Mouse (Mus musculus) adrenal gland, adult 8-10 months (tissue): ENCODE results near the gene Rasgrp2. TPM values are rescaled to one million over a fixed set of nuclear protein-coding genes. Genes with fewer than 3 reads are reported as not detected.
A peak's percentile ranks its signal among the peaks of the same experiment; 100 is the strongest.

Experiments
- DNase-seq: peaks from one replicate; pipeline ENCODE4 v3.0.0; 2022
- total RNA-seq, 4 experiments: library from RNA; stranded (reverse); gene quantifications; 2 replicates each; pipeline ENCODE4 v1.2.4; 2022

Gene Rasgrp2
- total RNA-seq, 4 experiments from 2014 or later = 31.5 to 52.2 (median 34.5) TPM

- no peak for DNase-seq
Measured at GRCm38 (mm10) chr19:6407816-6408510, 8.8 kb downstream of the Rasgrp2 start.

DNA sequence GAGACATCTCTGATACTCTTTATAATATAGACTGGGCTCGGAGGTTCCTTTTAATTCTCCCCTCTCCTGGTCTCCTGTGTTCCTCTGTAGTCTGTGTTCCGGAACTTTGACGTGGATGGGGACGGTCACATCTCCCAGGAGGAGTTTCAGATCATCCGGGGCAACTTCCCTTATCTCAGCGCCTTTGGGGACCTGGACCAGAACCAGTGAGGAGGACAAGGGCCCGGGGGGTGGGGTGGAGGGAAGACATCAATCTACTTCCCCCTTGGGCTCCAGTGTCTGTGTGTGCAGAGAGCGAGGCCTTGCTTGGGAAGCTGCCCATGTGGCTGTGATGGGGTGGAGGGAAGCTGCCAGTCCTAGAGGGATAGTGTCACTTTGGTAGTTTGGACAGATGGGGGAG, 9.6 kb downstream of the Rasgrp2 start:
- DNase-seq = no peak

- no peak for DNase-seq
Measured at GRCm38 (mm10) chr19:6409176-6409575, 10.0 kb downstream of the Rasgrp2 start.

DNA sequence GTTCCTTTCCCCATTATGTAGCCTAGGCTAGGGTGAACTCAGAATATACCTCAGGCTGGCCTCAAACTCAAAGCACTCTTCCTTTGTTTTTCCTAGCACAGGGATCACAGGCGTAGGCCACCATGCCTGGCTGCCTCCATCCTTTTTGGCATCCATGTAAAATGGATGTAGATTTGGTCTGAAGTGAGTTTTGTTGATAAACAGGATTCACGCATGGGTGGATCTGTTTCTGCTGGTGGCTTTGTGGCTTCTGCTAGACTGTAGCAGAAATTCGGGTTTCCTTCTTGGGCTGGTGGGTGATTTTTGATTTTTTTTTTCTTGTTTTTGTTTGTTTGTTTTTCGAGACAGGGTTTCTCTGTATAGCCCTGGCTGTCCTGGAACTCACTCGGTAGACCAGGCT, 10.8 kb downstream of the Rasgrp2 start:
- DNase-seq = no peak

GRCm38 (mm10) chr19:6412798-6413197, 13.7 kb downstream of the Rasgrp2 start:
- no peak for DNase-seq

- DNase-seq = no peak
Measured at GRCm38 (mm10) chr19:6415454-6415853, 16.3 kb downstream of the Rasgrp2 start.

DNA sequence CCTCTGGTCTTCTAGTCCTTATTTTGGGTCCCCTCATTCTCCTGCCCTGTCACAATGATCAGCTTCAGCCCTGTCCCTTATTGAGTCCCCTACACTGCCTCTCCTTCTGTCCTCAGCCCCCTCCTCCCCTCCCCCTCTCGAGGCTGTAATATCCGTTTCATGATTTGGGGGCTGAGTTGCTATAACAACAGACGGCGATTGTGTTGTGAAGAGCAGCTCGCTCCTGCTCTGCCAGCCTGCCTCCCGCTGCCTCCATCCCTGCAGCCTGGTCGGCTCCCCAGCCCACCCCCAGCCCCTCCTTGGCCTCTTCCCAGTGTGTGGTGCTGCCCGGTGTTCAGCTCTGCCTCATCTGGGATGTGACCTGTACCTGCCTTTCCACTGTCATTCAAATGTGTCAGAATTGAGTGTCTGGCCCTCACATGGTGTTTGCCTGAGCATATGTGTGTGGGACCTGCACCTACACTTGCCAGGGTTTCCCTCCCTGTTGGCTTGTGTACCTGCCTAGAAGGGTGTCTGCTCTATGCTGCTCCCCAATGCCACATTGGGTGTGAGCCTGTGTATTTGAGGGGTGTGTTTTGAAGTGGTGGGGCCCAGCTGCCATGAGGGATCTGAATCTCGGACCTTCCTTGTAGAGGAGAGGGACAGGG, 17.1 kb downstream of the Rasgrp2 start:
- no peak for DNase-seq

DNA sequence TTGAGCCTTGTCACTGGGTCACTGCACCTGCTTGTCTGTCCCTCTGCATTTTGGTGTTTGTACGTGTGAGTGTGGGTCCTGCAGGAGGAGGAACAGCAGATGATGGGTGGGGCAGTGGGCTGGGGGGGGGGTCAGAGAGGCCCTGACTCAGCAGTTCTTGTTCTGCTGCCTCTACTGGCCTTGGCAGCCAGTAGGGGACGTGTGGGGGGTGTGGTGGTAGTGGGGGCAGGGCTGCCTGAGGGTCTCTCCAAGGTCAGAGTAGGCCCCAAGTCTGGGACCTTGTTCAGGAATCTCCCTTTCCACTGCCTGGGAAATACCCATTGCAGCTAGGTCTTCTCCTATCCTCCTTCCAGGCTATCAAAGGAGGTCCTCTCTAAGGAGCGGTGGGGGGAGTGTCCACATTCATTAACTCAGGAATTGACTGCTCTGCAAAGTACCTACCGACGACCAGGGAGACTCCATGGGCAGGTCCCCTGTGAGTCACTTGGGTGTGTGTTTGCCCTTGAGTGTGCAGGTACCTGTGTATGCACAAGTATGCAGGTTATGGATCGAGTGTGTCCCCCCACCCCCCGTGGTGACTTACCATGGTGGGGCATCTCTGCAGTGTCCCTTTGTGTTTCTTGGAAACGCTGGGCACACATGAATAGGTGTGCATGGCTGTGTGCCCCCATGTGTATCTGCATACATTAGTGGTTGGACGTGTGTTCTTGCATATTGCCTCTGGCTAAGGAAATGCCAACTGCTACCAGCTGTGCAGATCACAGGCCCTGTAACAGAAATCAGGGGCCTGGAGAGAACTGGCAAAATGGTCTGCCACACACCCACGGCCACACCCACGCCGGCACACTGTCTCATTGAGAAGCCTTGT, 18.0 kb downstream of the Rasgrp2 start:
- DNase-seq = no peak

DNA sequence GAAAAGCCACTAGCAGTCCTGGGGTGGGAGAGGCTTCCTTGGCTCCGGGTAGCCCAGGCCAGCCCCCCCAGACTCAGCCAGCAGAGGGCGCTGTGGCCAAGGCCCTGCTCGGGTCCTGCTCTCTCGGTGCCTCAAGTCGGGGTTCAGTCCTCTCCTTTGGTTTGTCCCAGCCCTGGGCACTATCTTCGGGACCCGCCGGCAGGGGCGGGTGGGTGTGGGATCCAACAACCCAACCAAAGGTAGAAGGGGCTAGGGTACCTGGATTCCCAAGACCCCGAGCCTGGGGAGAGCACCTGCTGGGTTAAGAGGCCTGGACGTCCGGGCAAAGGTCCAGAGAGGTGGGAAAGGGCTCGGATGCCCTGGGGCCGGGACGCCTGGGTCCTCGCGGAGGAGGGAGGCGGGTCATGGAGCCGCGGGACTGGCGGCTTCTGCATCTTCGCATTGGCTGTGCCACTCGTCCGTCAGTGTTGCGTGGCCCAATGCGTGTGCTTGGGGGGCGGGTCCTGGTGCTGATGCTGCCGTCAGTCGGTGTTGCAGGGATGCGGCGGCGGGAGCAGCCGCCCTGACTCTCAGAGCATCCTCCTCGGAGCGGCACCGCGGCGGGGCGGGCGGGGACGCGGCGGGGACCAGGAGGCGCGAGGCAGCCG, 19.2 kb downstream of the Rasgrp2 start, which contains the start of gene Nrxn2:
Gene Nrxn2 (plus strand): TSS at position 499 of the 647 bp plus-strand sequence.
- DNase-seq = peak; percentile 78

GRCm38 (mm10) chr19:6418984-6419692, 20.0 kb downstream of the Rasgrp2 start:
- DNase-seq = no peak

GRCm38 (mm10) chr19:6419805-6420310, 20.7 kb downstream of the Rasgrp2 start:
- no peak for DNase-seq

DNA sequence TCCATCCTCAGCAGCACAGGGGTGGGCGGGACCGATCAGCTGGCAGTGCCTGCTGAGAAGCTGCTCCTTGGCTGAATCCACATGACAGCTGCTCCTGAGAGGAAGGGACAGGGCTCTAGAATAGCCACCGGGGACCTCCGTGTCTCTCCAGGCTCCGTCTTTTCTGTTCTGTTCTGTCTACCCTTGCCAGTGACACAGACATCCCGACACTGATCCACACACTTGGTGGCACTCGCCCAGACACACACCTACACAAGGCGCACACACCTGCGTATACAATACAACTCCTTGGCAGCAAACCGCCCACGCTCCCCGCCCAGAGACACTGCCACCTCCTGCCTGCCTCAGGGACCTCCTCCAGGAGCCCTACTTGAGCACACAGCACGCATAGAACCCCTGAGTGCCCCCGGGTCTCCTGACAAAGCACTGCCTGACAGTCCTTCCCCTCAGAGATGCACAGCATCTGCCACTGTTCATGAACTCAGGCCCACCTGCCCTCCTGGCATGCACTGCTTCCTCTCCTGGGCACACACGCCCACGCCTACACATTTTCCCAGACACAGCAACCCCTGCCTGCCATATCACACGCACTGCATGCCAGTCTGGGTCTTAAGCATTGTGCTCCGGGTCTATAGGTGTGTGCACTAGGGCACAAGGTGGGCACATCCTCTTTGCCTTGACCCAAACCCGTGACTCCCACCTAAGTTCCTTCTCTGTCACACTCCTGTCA, 21.5 kb downstream of the Rasgrp2 start:
- no peak for DNase-seq

DNA sequence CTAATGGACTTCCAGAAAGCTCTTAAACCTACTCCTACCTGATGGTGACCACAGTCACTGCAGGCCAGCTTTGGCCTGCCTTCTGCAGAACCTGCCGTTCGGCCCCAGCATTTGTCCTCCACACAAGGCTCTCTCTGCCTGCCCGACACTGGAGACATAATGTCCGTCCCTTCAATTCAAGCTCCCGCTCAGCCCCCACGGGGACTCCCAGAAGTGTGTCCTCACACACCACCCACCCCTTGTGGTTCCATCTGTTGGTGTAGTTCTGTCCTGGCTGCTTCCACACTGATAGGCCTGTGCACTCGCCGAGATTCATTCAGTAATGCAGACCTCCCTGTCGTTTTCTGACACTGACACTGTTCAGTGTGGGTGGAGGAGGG, 22.1 kb downstream of the Rasgrp2 start:
- no peak for DNase-seq

GRCm38 (mm10) chr19:6422014-6422413, 22.9 kb downstream of the Rasgrp2 start:
- no peak for DNase-seq

- DNase-seq = no peak
Measured at GRCm38 (mm10) chr19:6423241-6423640, 24.1 kb downstream of the Rasgrp2 start.

DNA sequence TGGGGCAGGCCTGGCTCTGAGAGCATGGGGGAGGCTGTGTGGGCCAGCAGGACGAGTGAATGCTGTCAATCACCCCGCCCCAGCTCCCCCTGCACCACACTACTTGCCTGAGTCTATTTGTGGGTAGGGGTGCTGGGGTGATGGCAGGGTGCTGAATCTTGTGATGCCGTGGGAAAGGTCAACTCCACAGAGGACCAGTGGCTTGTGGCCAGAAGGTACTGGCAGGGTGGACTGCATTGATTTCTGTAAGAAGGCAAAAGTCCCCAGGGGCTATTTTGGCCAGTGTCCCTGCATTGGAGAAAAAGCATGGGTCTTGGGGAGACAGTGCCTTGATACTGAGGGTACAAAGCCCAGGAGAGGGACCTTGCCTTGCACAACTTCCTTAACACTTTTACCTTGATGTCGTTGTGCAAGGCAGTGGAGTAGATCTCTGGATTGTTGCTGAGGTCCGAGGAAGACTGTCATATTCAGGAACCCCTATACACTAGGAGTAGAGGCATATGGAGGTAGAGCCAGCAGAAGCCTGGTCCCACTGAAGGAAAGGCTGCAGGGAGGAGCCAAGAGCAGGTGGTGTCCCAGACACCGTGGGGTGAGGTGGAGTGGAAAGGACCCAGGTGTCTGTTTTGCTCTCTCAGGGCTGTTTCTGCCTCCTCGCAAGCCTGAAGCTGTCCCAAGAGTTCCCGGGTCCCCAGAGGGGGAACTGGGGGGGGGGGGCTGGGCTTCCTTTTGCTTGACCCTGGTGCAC, 25.2 kb downstream of the Rasgrp2 start:
- DNase-seq = no peak

- DNase-seq = no peak
Measured at GRCm38 (mm10) chr19:6425595-6425994, 26.5 kb downstream of the Rasgrp2 start.

DNA sequence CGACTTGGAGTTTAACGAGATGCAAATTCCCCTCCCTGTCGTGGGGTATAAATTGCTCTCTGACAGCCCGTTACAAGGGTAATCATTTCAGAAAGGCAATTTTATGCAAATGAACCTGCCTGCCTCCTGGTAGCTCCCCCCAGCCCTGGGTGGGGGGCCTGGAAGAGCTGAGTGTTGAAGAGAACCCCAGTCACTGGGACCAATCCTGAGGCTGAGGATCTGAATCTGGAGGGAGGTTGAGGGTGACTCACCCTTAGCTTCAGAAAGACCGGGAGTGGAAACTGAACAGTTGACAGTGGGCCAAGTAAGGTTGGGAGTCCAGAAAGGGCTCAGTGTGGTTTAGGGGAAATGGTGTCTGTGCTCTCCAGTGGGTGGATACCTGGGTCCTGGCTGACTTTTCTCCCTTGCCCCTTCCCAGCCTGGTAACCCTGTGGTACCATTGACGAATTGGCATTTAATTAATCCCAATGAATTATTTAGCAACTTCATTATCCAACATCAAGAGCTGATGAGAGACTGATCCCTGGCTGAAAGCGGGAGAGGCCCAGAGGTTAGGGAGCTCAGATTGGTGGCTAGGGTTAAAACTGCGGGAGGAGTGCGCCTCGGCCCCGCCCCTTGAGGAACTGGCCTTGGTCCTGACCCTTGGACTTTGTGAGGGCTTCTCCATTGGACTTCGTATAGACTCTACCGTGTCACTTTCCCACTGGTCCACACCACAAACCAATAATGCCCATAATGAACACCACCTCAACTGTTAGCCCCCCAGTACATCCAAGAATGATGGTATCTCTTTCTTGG, 27.8 kb downstream of the Rasgrp2 start:
- DNase-seq = no peak

- DNase-seq = no peak
Measured at GRCm38 (mm10) chr19:6427653-6428434, 28.7 kb downstream of the Rasgrp2 start.
